Mouse (Mus musculus): ENCODE measurements around the gene Hhipl1. TPM values are rescaled to one million over a fixed set of nuclear protein-coding genes. Genes with fewer than 3 reads are reported as not detected.
A peak's percentile ranks its signal among the peaks of the same experiment; 100 is the strongest.

The Hhipl1 gene
- polyA plus RNA-seq, 1 experiment from 2014 or later = 0.82 TPM

DNA sequence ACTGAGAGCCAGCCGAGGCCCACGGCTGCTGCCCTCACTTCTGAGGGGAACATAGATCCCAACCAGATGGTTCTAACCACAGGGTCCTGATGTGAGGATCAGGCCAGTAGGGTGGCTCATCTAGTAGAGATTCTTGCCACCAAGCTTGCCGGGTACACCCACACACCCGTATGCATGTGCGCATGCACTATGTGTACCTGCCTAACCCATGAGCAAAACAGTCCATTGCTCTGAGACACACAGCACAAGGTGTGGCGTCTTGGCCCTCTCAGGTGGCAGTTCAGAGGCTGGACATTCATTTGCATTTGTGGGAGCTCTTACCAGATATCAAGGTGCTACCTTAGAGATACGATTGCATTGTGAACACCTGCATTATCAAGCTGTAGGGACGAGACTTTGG lies 42.1 kb downstream of the Hhipl1 start:
- TF ChIP-seq CTCF (IDR thresholded peaks at IDR 0.05; ENCODE audit: low read depth) = no peak
- Histone ChIP-seq H3K27me3 (ENCODE audit: insufficient read depth, low read length) (peaks cover 26% of the 10 kb centered on the region; the same call in 1 of the 2 replicates), H3K4me1 (ENCODE audit: insufficient read depth) (no peaks in the 10 kb centered on the region; the same call in 1 of the 2 replicates), H3K4me2 (no peak overlapping the region), H3K9ac (no peak overlapping the region), H3K27ac (ENCODE audit: low read depth) (no peak overlapping the region), H3K36me3 (ENCODE audit: insufficient read depth) (no peaks in the 10 kb centered on the region), H3K4me3 (ENCODE audit: low read depth, low read length) (no peak overlapping the region), H3K9me3 (ENCODE audit: low read depth, low read length) (no peaks in the 10 kb centered on the region)
- 78% methylated on average over 8 of the region's 8 CpGs for WGBS
- DNase-seq (no peak), ATAC-seq (ENCODE audit: insufficient read depth) (no peak)

DNA sequence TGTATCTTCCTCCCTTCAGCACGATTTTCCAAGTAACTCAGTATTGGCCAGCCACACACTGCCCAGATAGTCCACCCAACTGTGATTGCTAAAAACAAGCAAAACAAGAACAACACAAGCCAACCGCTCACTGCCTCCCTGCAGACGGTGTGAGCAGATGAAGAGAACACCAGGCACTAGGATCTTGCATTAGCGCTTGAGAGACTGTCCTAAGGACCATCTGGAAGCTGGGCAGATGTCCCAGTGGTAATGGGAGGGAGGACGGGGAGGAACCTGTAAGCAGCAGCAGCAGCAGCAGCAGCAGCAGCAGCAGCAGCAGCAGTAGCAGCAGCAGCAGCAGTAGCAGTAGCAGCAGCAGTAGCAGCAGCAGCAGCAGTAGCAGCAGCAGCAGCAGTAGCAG lies 43.0 kb downstream of the Hhipl1 start:
- no peak for ATAC-seq (ENCODE audit: insufficient read depth)

DNA sequence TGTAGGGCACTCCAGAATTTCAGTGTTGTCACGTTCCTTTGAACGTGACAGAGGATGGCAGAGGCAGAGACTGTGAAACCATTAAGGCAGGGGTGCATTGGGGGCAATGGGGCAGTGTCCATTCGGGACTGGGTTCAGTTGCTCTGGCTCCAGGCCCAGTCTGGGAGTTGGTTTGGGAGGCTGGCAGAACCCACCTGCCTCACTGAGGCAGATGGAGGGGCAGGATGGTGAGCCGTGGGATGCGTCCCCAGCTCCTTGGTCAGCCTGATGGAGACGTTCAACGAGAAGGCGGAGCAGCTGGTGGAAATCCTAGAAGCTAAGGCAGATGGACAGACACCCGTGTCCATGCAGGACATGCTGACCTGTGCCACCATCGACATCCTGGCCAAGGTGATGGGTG lies 44.9 kb downstream of the Hhipl1 start:
- 81% methylated on average over 10 of the region's 10 CpGs for WGBS
- ATAC-seq (ENCODE audit: insufficient read depth) (no peak), DNase-seq (no peak)
- Histone ChIP-seq H3K4me1 (ENCODE audit: insufficient read depth) (no peaks in the 10 kb centered on the region; the same call in 1 of the 2 replicates), H3K27ac (ENCODE audit: low read depth) (no peak overlapping the region), H3K9ac (no peak overlapping the region), H3K27me3 (ENCODE audit: insufficient read depth, low read length) (peaks cover 34% of the 10 kb centered on the region; the same call in 1 of the 2 replicates), H3K4me3 (ENCODE audit: low read depth, low read length) (no peak overlapping the region), H3K9me3 (ENCODE audit: low read depth, low read length) (no peaks in the 10 kb centered on the region), H3K36me3 (ENCODE audit: insufficient read depth) (no peaks in the 10 kb centered on the region), H3K4me2 (no peak overlapping the region)
- no peak for TF ChIP-seq CTCF (IDR thresholded peaks at IDR 0.05; ENCODE audit: low read depth)

More for the DNA sequence above, 43.0 kb downstream of the Hhipl1 start:
- Histone ChIP-seq H3K9ac (no peak overlapping the region), H3K4me1 (ENCODE audit: insufficient read depth) (no peaks in the 10 kb centered on the region; the same call in 1 of the 2 replicates), H3K4me2 (no peak overlapping the region), H3K4me3 (ENCODE audit: low read depth, low read length) (no peak overlapping the region), H3K27me3 (ENCODE audit: insufficient read depth, low read length) (peaks cover 34% of the 10 kb centered on the region; the same call in 1 of the 2 replicates), H3K27ac (ENCODE audit: low read depth) (no peak overlapping the region), H3K36me3 (ENCODE audit: insufficient read depth) (no peaks in the 10 kb centered on the region), H3K9me3 (ENCODE audit: low read depth, low read length) (no peaks in the 10 kb centered on the region)
- DNase-seq = peak; percentile 38
- 49% methylated on average over 5 of the region's 5 CpGs for WGBS
- TF ChIP-seq CTCF (IDR thresholded peaks at IDR 0.05; ENCODE audit: low read depth) = no peak

DNA sequence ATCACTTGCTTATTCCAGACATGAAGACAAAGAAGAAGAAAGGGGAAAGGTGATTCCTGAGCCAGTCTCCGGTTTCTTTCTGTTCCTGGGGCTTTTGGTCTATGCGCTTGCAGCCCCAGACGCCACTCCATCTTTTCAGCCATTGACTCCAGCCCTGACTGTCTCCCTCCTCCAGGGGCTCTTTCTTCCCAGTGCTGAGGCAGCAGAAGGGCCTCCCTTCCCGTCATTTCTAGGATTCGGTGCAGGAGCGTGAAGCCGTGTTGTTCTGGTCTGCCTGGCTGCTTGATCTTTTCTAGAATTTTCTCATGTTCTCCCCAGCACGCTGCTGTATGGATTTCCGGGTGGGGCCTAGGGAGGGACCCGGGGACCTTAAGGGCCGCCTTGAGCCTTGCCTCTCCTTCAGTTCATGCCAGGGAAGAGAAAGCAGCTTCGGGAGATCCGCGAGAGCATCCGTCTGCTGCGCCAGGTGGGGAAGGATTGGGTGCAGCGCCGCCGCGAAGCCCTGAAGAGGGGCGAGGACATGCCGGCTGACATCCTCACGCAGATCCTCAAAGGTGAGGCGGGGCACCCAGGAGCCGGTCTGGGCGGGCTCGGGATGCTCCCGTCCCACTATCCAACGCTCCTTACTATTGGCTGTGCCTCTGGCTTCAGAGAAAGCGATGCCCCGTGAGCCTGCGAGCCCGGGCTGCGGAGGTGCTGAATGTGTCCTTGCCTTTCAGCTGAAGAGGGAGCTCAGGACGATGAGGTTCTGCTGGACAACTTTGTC lies 46.5 kb downstream of the Hhipl1 start:
- Histone ChIP-seq H3K4me3 (ENCODE audit: low read depth, low read length) (peak overlapping the region; percentile 11; the same call in 1 of the 2 replicates), H3K9ac (no peak overlapping the region), H3K4me1 (ENCODE audit: insufficient read depth) (no peaks in the 10 kb centered on the region; the same call in 1 of the 2 replicates), H3K36me3 (ENCODE audit: insufficient read depth) (no peaks in the 10 kb centered on the region), H3K27ac (ENCODE audit: low read depth) (no peak overlapping the region), H3K27me3 (ENCODE audit: insufficient read depth, low read length) (peaks cover 34% of the 10 kb centered on the region; the same call in 1 of the 2 replicates), H3K9me3 (ENCODE audit: low read depth, low read length) (no peaks in the 10 kb centered on the region), H3K4me2 (peak overlapping the region; percentile 34; the same call in 1 of the 2 replicates)
- no peak for TF ChIP-seq CTCF (IDR thresholded peaks at IDR 0.05; ENCODE audit: low read depth)
- peak; percentile 45; the same call in 1 of the 2 replicates for ATAC-seq (ENCODE audit: insufficient read depth)
- WGBS = 8% methylated on average over 35 of the region's 35 CpGs
- peak; percentile 40 for DNase-seq

DNA sequence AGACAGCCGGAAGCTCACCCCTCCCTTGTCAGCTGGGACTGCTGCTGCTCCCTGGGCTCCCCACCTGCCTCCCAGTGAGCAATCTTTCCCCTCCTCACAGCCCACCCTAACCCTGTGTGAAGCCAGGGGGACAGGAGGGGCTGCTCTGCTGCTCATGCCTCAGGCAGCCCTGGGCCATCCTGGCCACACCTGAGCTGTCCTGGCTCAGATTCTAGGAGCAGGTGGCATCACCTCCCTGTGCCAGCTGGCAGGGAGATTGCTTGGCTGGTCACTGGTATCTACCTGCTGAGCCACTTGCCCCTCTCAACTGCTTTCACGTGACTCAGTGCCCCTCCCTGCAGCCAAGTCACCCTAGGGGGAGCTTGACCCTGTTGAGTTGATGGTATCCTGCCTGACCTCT lies 48.2 kb downstream of the Hhipl1 start:
- Histone ChIP-seq H3K27me3 (ENCODE audit: insufficient read depth, low read length) (peaks cover 34% of the 10 kb centered on the region; the same call in 1 of the 2 replicates), H3K4me2 (no peak overlapping the region), H3K4me3 (ENCODE audit: low read depth, low read length) (no peak overlapping the region), H3K9me3 (ENCODE audit: low read depth, low read length) (no peaks in the 10 kb centered on the region), H3K9ac (no peak overlapping the region), H3K4me1 (ENCODE audit: insufficient read depth) (no peaks in the 10 kb centered on the region; the same call in 1 of the 2 replicates), H3K27ac (ENCODE audit: low read depth) (no peak overlapping the region), H3K36me3 (ENCODE audit: insufficient read depth) (no peaks in the 10 kb centered on the region)
- WGBS = 65% methylated on average over 2 of the region's 2 CpGs
- DNase-seq (no peak), ATAC-seq (ENCODE audit: insufficient read depth) (no peak)
- TF ChIP-seq CTCF (IDR thresholded peaks at IDR 0.05; ENCODE audit: low read depth) = no peak

DNA sequence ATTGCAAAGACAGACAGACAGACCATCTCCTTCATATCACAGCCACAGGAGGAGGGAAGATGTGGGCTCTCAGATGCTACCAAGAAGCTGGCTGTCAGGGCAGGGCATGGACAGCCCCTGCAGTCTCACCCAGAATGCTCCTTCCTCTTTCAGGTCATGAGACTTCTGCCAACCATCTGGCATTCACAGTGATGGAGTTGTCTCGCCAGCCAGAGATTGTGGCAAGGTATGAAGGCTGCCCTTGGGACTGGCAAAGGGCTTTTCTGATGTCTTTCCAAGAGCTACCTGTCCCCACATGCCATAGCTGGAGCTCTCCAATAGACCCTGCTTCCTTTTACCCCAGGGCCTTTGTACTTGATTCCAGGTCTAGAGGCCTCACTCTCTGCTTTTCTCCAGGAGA lies 49.2 kb downstream of the Hhipl1 start:
- H3K27ac ChIP-seq (ENCODE audit: low read depth) = no peak overlapping the region
- no peak for TF ChIP-seq CTCF (IDR thresholded peaks at IDR 0.05; ENCODE audit: low read depth)
- 63% methylated on average over 1 of the region's 1 CpGs for WGBS
- H3K4me1 ChIP-seq (ENCODE audit: insufficient read depth) = no peaks in the 10 kb centered on the region; the same call in 1 of the 2 replicates
- ATAC-seq (ENCODE audit: insufficient read depth) = no peak
- H3K4me3 ChIP-seq (ENCODE audit: low read depth, low read length) = no peak overlapping the region
- H3K27me3 ChIP-seq (ENCODE audit: insufficient read depth, low read length) = peaks cover 34% of the 10 kb centered on the region; the same call in 1 of the 2 replicates
- no peak overlapping the region for H3K9ac ChIP-seq
- DNase-seq = no peak
- H3K9me3 ChIP-seq (ENCODE audit: low read depth, low read length) = no peaks in the 10 kb centered on the region
- no peaks in the 10 kb centered on the region for H3K36me3 ChIP-seq (ENCODE audit: insufficient read depth)
- no peak overlapping the region for H3K4me2 ChIP-seq

DNA sequence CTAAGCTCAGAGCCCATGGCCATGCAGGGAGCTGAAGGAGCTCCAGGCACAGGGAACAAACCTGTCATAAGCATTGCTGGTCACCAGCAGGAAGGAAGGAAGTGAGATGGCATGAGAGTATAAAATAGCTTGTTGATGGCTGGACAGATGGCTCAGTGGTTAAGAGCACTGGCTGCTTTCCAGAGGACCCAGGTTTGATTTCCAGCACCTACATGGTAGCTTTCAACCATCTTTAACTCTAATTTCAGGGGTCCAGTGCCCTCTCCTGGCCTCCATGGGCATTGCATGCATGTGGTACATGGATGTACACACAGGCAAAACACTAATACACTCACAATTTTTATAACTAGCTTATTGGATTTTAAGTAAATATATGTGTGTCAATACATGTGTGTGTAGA lies 49.9 kb downstream of the Hhipl1 start:
- no peak overlapping the region for H3K4me2 ChIP-seq
- no peaks in the 10 kb centered on the region for H3K9me3 ChIP-seq (ENCODE audit: low read depth, low read length)
- H3K27ac ChIP-seq (ENCODE audit: low read depth) = no peak overlapping the region
- H3K27me3 ChIP-seq (ENCODE audit: insufficient read depth, low read length) = peaks cover 29% of the 10 kb centered on the region; the same call in 1 of the 2 replicates
- DNase-seq (no peak), ATAC-seq (ENCODE audit: insufficient read depth) (no peak)
- TF ChIP-seq CTCF (IDR thresholded peaks at IDR 0.05; ENCODE audit: low read depth) = peak; percentile 23; the same call in 1 of the 2 replicates
- no peaks in the 10 kb centered on the region; the same call in 1 of the 2 replicates for H3K4me1 ChIP-seq (ENCODE audit: insufficient read depth)
- no peak overlapping the region for H3K9ac ChIP-seq
- no peaks in the 10 kb centered on the region for H3K36me3 ChIP-seq (ENCODE audit: insufficient read depth)
- H3K4me3 ChIP-seq (ENCODE audit: low read depth, low read length) = no peak overlapping the region

Measured in lung, embryonic 14.5 days (tissue).